Mouse (Mus musculus): Measurements from ENCODE around the gene Ilf3.
A peak's percentile ranks its signal among the peaks of the same experiment; 100 is the strongest.
"Not testable (repeated sequence)": the region's sequence is repeated elsewhere in the genome, so short reads cannot be mapped to it uniquely, and the experiment has no call there.

The Ilf3 gene

GRCm38 (mm10) chr9:21367357-21368111 is at the start of gene Ilf3:
Ilf3 (plus strand) TSS chr9:21367871.
- DNase-seq (ENCODE audit: low read depth, low spot score): peak; percentile 100

GRCm38 (mm10) chr9:21318792-21319191 is 48.9 kb upstream of the Ilf3 start:
- DNase-seq (ENCODE audit: low read depth, low spot score): no peak

GRCm38 (mm10) chr9:21319503-21319902 is 48.2 kb upstream of the Ilf3 start:
- no peak for DNase-seq (ENCODE audit: low read depth, low spot score)

- DNase-seq (ENCODE audit: low read depth, low spot score): no peak
Observed at GRCm38 (mm10) chr9:21320280-21320618, 47.4 kb upstream of the Ilf3 start.

GRCm38 (mm10) chr9:21320619-21321512 is 46.8 kb upstream of the Ilf3 start, which contains the start of gene Slc44a2:
Slc44a2 (plus strand) TSS chr9:21320698.
- peak; percentile 71 for DNase-seq (ENCODE audit: low read depth, low spot score)

- DNase-seq (ENCODE audit: low read depth, low spot score): no peak
Observed at GRCm38 (mm10) chr9:21321513-21321835, 46.2 kb upstream of the Ilf3 start.

- no peak for DNase-seq (ENCODE audit: low read depth, low spot score)
Observed at GRCm38 (mm10) chr9:21322211-21322916, 45.3 kb upstream of the Ilf3 start.

- DNase-seq (ENCODE audit: low read depth, low spot score): not testable (repeated sequence)
Observed at GRCm38 (mm10) chr9:21322917-21323297, 44.8 kb upstream of the Ilf3 start.

GRCm38 (mm10) chr9:21324269-21324668 is 43.4 kb upstream of the Ilf3 start:
- no peak for DNase-seq (ENCODE audit: low read depth, low spot score)

- DNase-seq (ENCODE audit: low read depth, low spot score): no peak
Observed at GRCm38 (mm10) chr9:21327569-21327968, 40.1 kb upstream of the Ilf3 start.

GRCm38 (mm10) chr9:21328041-21328440 is 39.6 kb upstream of the Ilf3 start:
- DNase-seq (ENCODE audit: low read depth, low spot score): no peak

GRCm38 (mm10) chr9:21329041-21329440 is 38.6 kb upstream of the Ilf3 start:
- no peak for DNase-seq (ENCODE audit: low read depth, low spot score)

GRCm38 (mm10) chr9:21329699-21330289 is 37.9 kb upstream of the Ilf3 start:
- no peak for DNase-seq (ENCODE audit: low read depth, low spot score)

GRCm38 (mm10) chr9:21331365-21332140 is 36.1 kb upstream of the Ilf3 start:
- DNase-seq (ENCODE audit: low read depth, low spot score): no peak

GRCm38 (mm10) chr9:21332161-21333061 is 35.3 kb upstream of the Ilf3 start:
- no peak for DNase-seq (ENCODE audit: low read depth, low spot score)

- DNase-seq (ENCODE audit: low read depth, low spot score): no peak
Observed at GRCm38 (mm10) chr9:21333523-21333922, 34.1 kb upstream of the Ilf3 start.

- no peak for DNase-seq (ENCODE audit: low read depth, low spot score)
Observed at GRCm38 (mm10) chr9:21334747-21335146, 32.9 kb upstream of the Ilf3 start.

- no peak for DNase-seq (ENCODE audit: low read depth, low spot score)
Observed at GRCm38 (mm10) chr9:21335391-21335790, 32.3 kb upstream of the Ilf3 start.

- DNase-seq (ENCODE audit: low read depth, low spot score): no peak
Observed at GRCm38 (mm10) chr9:21336491-21336890, 31.2 kb upstream of the Ilf3 start.

GRCm38 (mm10) chr9:21337652-21338051 is 30.0 kb upstream of the Ilf3 start:
- DNase-seq (ENCODE audit: low read depth, low spot score): peak; percentile 53

Data from ES-CJ7 (cell line).